Mouse (Mus musculus) neural tube, embryonic 15.5 days (tissue): Measurements from ENCODE around the gene Mad1l1. TPM values are rescaled to one million over a fixed set of nuclear protein-coding genes. Genes with fewer than 3 reads are reported as not detected.

Source experiments
- ATAC-seq: fragments of 200-750 bp; cut with Nextera tagmentation; 2 replicates; pipeline ENCODE4 v1.8.0; 2017; ENCODE audit warnings: mild to moderate bottlenecking, moderate TSS enrichment, moderate library complexity; ENCODE audit not compliant: low FRiP score
- H3K27ac ChIP-seq: fragments of 300-500 bp; sonication (generic); replicated peaks from 2 replicates; pipeline ENCODE4 v1.5.1; 2015; ENCODE audit warnings: mild to moderate bottlenecking, inconsistent platforms
- H3K27me3 ChIP-seq: fragments of 300-500 bp; sonication (generic); replicated peaks from 2 replicates; pipeline ENCODE4 v1.6.1; 2015; ENCODE audit warnings: inconsistent platforms
- H3K36me3 ChIP-seq: fragments of 300-500 bp; sonication (generic); 2 replicates; pipeline ENCODE4 v1.6.1; 2015; ENCODE audit warnings: inconsistent platforms
- H3K4me1 ChIP-seq: fragments of 300-500 bp; sonication (generic); 2 replicates; pipeline ENCODE4 v1.6.1; 2015; ENCODE audit warnings: inconsistent platforms
- H3K4me2 ChIP-seq: fragments of 300-500 bp; sonication (generic); 2 replicates; pipeline ENCODE4 v1.6.1; 2015; ENCODE audit warnings: inconsistent platforms, mild to moderate bottlenecking, moderate library complexity
- H3K4me3 ChIP-seq: fragments of 300-500 bp; sonication (generic); replicated peaks from 2 replicates; pipeline ENCODE4 v1.5.1; 2015; ENCODE audit warnings: mild to moderate bottlenecking, inconsistent platforms
- H3K9ac ChIP-seq: fragments of 300-500 bp; sonication (generic); replicated peaks from 2 replicates; pipeline ENCODE4 v1.6.1; 2015; ENCODE audit warnings: mild to moderate bottlenecking, inconsistent platforms
- H3K9me3 ChIP-seq: fragments of 300-500 bp; sonication (generic); replicated peaks from 2 replicates; pipeline ENCODE4 v1.6.1; 2016; ENCODE audit warnings: inconsistent platforms
- WGBS: fragments of 180-500 bp; shearing (Covaris S2); methylation state at CpG from one replicate; pipeline ENCODE4 v1.1.7; 2015; ENCODE audit warnings: mixed read lengths; 5-methylcytosine and 5-hydroxymethylcytosine counted together
- polyA plus RNA-seq: library from polyadenylated mRNA; unstranded; fragments of >200 nt; fragmentation: Nextera tagmentation; extraction: Ambion mirVana; gene quantifications from 2 replicates; pipeline ENCODE4 v1.2.1, GENCODE M21; 2015

The Mad1l1 gene
- polyA plus RNA-seq, 1 experiment from 2014 or later: 29.6 TPM

GRCm38 (mm10) chr5:140034300-140035024 lies 286.9 kb downstream of the Mad1l1 start:
- 83% methylated on average over 5 of the region's 5 CpGs for WGBS
- ATAC-seq: no peak
- H3K27me3 ChIP-seq: no peaks in the 10 kb centered on the region

DNA sequence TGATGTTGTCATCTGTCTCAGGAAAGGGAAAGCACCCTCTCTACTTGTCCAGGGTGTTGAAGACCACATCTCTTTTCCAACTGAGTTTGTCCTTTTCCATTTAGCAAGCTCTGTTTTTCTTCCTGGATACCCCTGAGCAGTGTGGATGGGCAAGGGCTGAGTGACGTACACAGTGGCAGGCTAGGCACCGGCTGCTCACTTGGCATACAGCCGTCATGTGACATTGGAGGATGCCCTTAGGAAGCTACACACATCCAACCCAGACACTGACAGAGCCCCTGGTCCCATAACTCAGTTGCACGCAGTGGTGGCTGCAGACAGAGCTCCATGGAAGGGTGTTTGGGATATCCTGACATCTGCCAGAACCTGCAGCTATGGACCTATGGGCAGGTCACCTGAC lies 295.0 kb downstream of the Mad1l1 start:
- no peak overlapping the region for H3K4me3 ChIP-seq
- WGBS: 90% methylated on average over 4 of the region's 4 CpGs
- no peak for ATAC-seq

More at GRCm38 (mm10) chr5:140034300-140035024, 286.9 kb downstream of the Mad1l1 start:
- Histone ChIP-seq H3K27ac (no peak overlapping the region), H3K9ac (no peak overlapping the region), H3K9me3 (no peaks in the 10 kb centered on the region), H3K4me1 (no peaks in the 10 kb centered on the region), H3K36me3 (no peaks in the 10 kb centered on the region), H3K4me3 (no peak overlapping the region), H3K4me2 (no peak overlapping the region)

GRCm38 (mm10) chr5:140025301-140025700 lies 296.1 kb downstream of the Mad1l1 start:
- Histone ChIP-seq H3K9ac (no peak overlapping the region), H3K9me3 (no peaks in the 10 kb centered on the region), H3K27ac (no peak overlapping the region), H3K36me3 (no peaks in the 10 kb centered on the region), H3K4me1 (peaks cover 36% of the 10 kb centered on the region), H3K4me2 (no peak overlapping the region), H3K27me3 (no peaks in the 10 kb centered on the region), H3K4me3 (no peak overlapping the region)
- whole genome bisulfite sequencing: 98% methylated on average over 2 of the region's 2 CpGs
- no peak for ATAC-seq

More for the DNA sequence above, 295.0 kb downstream of the Mad1l1 start:
- Histone ChIP-seq H3K9me3 (no peaks in the 10 kb centered on the region), H3K4me2 (no peak overlapping the region), H3K27ac (no peak overlapping the region), H3K36me3 (no peaks in the 10 kb centered on the region), H3K4me1 (peaks cover 34% of the 10 kb centered on the region), H3K27me3 (no peaks in the 10 kb centered on the region), H3K9ac (no peak overlapping the region)

DNA sequence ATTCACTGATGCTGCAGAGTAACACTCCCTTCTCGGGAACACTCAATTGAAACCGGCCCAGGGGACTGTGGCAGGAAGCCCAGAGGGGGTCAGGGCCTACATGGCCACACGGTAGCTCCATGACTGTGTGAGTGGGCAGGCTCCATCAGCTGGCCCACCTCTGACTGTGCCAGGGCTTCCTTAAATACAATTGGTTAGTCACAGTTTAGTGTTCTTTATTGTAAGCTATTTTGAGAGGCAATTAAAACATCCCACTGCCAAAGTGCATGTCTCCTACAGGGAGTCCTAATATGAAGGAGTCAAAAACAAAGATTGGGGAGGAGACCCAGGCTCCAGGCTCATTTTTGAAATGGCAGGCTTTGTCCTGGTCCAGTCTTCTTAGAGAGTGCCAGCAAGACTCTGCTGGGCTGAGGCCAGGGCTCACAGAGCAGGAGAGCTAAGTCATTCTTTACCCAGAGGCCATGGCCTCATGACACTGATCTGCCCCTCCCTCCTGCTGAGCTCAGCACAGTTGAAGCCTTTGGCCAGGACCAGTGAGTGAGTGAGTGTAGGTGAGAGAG lies 297.3 kb downstream of the Mad1l1 start:
- 10% methylated on average over 3 of the region's 3 CpGs for WGBS
- no peak overlapping the region for H3K9ac ChIP-seq

GRCm38 (mm10) chr5:140022861-140023260 lies 298.5 kb downstream of the Mad1l1 start:
- ATAC-seq: no peak
- no peak overlapping the region for H3K4me3 ChIP-seq
- H3K4me2 ChIP-seq: no peak overlapping the region
- no peaks in the 10 kb centered on the region for H3K27me3 ChIP-seq
- no peak overlapping the region for H3K9ac ChIP-seq
- 61% methylated on average over 6 of the region's 6 CpGs for WGBS
- peaks cover 40% of the 10 kb centered on the region for H3K4me1 ChIP-seq
- no peaks in the 10 kb centered on the region for H3K9me3 ChIP-seq
- no peaks in the 10 kb centered on the region for H3K36me3 ChIP-seq
- no peak overlapping the region for H3K27ac ChIP-seq

More for the DNA sequence above, 297.3 kb downstream of the Mad1l1 start:
- Histone ChIP-seq H3K27me3 (no peaks in the 10 kb centered on the region), H3K36me3 (no peaks in the 10 kb centered on the region), H3K4me1 (peaks cover 36% of the 10 kb centered on the region), H3K4me3 (no peak overlapping the region), H3K9me3 (no peaks in the 10 kb centered on the region), H3K4me2 (no peak overlapping the region), H3K27ac (peak overlapping the region; percentile 58)
- peak; percentile 74 for ATAC-seq

- Histone ChIP-seq H3K9ac (no peak overlapping the region), H3K9me3 (no peaks in the 10 kb centered on the region), H3K4me1 (peaks cover 40% of the 10 kb centered on the region), H3K4me2 (no peak overlapping the region), H3K4me3 (no peak overlapping the region), H3K36me3 (no peaks in the 10 kb centered on the region), H3K27ac (no peak overlapping the region), H3K27me3 (no peaks in the 10 kb centered on the region)
- ATAC-seq: no peak
- WGBS: 61% methylated on average over 10 of the region's 10 CpGs
Measured at GRCm38 (mm10) chr5:140021755-140022154, 299.6 kb downstream of the Mad1l1 start.

- Histone ChIP-seq H3K9ac (no peak overlapping the region), H3K4me1 (peaks cover 45% of the 10 kb centered on the region), H3K9me3 (no peaks in the 10 kb centered on the region), H3K4me3 (no peak overlapping the region), H3K27me3 (no peaks in the 10 kb centered on the region), H3K27ac (no peak overlapping the region), H3K4me2 (no peak overlapping the region), H3K36me3 (no peaks in the 10 kb centered on the region)
- ATAC-seq: no peak
- WGBS: 89% methylated on average over 1 of the region's 1 CpGs
Measured at GRCm38 (mm10) chr5:140019616-140020015, 301.7 kb downstream of the Mad1l1 start.

- ATAC-seq: 0 out of 2 replicates have a peak, but pooled peaks have one; percentile 37
- WGBS: 58% methylated on average over 7 of the region's 7 CpGs
- Histone ChIP-seq H3K4me1 (peaks cover 40% of the 10 kb centered on the region), H3K27me3 (no peaks in the 10 kb centered on the region), H3K36me3 (no peaks in the 10 kb centered on the region), H3K9me3 (no peaks in the 10 kb centered on the region), H3K9ac (no peak overlapping the region), H3K4me3 (no peak overlapping the region), H3K27ac (peak overlapping the region; percentile 60), H3K4me2 (no peak overlapping the region)
Measured at GRCm38 (mm10) chr5:140018780-140019179, 302.6 kb downstream of the Mad1l1 start.

GRCm38 (mm10) chr5:140016896-140017295 lies 304.5 kb downstream of the Mad1l1 start:
- ATAC-seq: no peak
- Histone ChIP-seq H3K4me3 (no peak overlapping the region), H3K36me3 (no peaks in the 10 kb centered on the region), H3K27me3 (no peaks in the 10 kb centered on the region), H3K4me2 (no peak overlapping the region), H3K4me1 (peaks cover 35% of the 10 kb centered on the region), H3K9me3 (no peaks in the 10 kb centered on the region), H3K9ac (no peak overlapping the region), H3K27ac (no peak overlapping the region)
- 100% methylated on average over 1 of the region's 1 CpGs for WGBS

DNA sequence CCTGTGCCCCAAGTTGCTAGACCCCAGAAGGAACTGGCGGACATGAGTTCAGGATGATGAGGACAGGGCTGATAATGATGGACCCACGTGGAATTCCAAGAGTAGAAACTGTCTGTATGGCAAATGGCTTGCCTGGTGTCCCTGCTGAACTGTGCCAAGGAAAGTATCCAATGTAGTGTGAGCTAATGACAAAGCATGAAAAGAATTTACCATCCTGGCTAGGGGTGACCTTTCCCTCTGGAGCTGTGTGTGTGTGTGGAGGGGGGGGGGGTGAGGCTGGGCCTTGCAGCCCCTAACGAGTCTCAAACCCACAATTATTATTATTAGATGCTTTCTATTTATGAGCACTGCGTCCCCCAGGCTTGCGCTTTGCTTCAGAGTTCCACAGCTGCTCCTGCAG lies 307.7 kb downstream of the Mad1l1 start:
- Histone ChIP-seq H3K27me3 (no peaks in the 10 kb centered on the region), H3K4me1 (peaks cover 26% of the 10 kb centered on the region), H3K36me3 (no peaks in the 10 kb centered on the region), H3K4me2 (no peak overlapping the region), H3K4me3 (no peak overlapping the region), H3K27ac (no peak overlapping the region), H3K9ac (no peak overlapping the region), H3K9me3 (no peaks in the 10 kb centered on the region)
- WGBS: 55% methylated on average over 5 of the region's 5 CpGs
- ATAC-seq: peak; percentile 43; the same call in 1 of the 2 replicates

GRCm38 (mm10) chr5:140012286-140012967 lies 308.9 kb downstream of the Mad1l1 start:
- no peak overlapping the region for H3K27ac ChIP-seq
- no peaks in the 10 kb centered on the region for H3K9me3 ChIP-seq
- peaks cover 24% of the 10 kb centered on the region for H3K4me1 ChIP-seq
- no peak overlapping the region for H3K4me2 ChIP-seq
- no peaks in the 10 kb centered on the region for H3K36me3 ChIP-seq
- no peak for ATAC-seq
- H3K4me3 ChIP-seq: no peak overlapping the region
- 75% methylated on average over 12 of the region's 12 CpGs for WGBS
- no peak overlapping the region for H3K9ac ChIP-seq
- H3K27me3 ChIP-seq: no peaks in the 10 kb centered on the region

DNA sequence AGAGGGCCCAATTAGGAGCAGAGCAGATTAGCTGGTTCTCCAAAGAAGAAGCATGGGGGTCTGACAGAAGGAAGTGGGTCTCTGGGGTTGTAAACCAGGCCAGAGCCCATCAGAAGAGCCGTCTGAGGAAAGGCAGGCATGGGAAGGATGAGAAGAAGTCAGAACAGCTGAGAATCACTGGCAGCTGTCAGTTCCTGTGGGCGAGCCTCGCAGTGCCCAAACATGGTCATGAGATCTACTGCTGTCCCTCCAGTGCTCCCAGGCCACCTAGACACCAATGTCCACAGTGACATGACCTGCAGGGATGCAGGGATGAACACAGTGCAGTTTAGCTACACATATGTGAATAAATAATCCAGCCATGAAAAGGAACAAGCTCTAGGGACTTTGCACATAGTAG lies 310.9 kb downstream of the Mad1l1 start:
- Histone ChIP-seq H3K36me3 (no peaks in the 10 kb centered on the region), H3K9ac (no peak overlapping the region), H3K4me2 (no peak overlapping the region), H3K4me1 (peaks cover 22% of the 10 kb centered on the region), H3K27me3 (no peaks in the 10 kb centered on the region), H3K4me3 (no peak overlapping the region), H3K9me3 (no peaks in the 10 kb centered on the region), H3K27ac (no peak overlapping the region)
- no peak for ATAC-seq
- 83% methylated on average over 3 of the region's 3 CpGs for WGBS
